Mouse (Mus musculus): ENCODE results near the gene Prss33.
"Not testable (repeated sequence)": the region's sequence is repeated elsewhere in the genome, so short reads cannot be mapped to it uniquely, and the experiment has no call there.

The Prss33 gene

DNA sequence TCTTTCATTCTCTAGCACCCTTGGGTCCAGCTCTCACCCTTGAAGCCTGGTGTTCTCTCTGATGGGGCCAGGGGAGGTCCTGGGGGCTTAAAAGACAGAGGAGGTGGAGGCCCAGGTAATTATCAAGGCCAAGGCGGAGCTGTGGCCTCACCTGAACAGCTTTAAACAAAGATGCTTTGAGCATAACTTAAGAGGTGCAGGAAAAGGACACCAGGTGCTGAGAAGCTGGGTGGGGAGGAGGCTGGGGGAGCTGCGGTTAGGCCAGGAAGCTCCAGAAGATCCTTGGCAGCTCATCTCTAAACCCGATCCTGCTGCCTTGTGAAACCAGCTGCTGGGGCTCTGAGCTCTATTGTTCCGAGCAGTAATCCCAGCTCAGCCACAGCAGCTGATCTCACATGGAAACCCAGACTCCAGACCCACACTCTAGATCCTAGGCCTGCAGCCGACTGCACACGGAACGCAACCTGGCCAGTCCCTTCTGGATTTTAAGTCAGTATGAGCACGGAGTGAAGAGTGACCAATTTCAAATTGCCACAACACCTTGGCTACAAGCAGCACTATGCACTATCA, at the start of gene Prss33:
Gene Prss33 (minus strand): TSS at position 51 of the 570 bp plus-strand sequence.
- DNase-seq (ENCODE audit: extremely low read depth, low read depth), result no peak

DNA sequence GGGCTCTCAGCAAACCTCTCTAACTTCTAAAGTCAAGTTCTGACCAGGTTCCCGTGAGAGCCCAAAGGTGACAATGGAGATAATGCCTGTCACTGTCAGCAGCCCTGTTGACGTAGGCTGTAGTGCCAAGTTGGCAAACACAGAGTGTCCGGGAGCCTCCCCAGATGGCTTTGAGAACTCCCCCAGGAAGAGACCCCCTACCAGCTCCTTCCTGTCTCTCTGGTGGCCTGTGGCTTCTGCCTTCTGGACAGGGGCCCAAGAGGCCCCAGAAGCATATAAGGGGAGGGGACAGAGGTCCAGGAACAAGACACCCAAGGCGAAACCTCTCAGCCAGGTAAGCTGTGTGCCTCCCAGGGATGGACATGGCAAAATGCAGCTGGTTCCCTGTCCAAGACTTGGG, 44.7 kb upstream of the Prss33 start, which contains the start of the genes Dcpp1 and Dcpp2:
Gene Dcpp1 (plus strand): TSS at position 301 of the 400 bp plus-strand sequence.
Gene Dcpp2 (plus strand): TSS at position 305 of the 400 bp plus-strand sequence.
- DNase-seq (ENCODE audit: extremely low read depth, low read depth), result not testable (repeated sequence)

DNA sequence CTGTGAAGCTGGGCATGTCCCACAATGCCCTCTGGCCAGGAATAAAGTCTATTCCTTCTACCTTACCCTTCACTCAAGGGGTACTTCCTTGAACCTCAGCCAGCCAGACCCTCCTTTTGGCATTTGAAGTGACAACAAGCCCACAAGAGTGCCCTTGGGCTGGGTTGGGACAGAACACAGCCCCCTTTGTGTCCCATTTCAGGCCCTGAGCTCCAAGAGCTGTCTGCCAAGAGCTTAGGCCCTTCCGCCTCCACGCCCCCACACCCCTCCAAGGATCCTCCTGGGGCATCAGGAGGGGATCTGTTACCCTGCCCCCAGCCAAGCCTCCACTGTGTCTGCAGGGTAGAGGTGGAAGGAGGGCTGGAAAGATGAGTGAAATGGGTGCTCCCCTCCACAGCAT, 41.3 kb upstream of the Prss33 start:
- DNase-seq (ENCODE audit: extremely low read depth, low read depth), result no peak

GRCm38 (mm10) chr17:23876741-23877140, 40.9 kb upstream of the Prss33 start:
- no peak for DNase-seq (ENCODE audit: extremely low read depth, low read depth)

GRCm38 (mm10) chr17:23873884-23874856, 38.3 kb upstream of the Prss33 start:
- peak; percentile 12 for DNase-seq (ENCODE audit: extremely low read depth, low read depth)

DNA sequence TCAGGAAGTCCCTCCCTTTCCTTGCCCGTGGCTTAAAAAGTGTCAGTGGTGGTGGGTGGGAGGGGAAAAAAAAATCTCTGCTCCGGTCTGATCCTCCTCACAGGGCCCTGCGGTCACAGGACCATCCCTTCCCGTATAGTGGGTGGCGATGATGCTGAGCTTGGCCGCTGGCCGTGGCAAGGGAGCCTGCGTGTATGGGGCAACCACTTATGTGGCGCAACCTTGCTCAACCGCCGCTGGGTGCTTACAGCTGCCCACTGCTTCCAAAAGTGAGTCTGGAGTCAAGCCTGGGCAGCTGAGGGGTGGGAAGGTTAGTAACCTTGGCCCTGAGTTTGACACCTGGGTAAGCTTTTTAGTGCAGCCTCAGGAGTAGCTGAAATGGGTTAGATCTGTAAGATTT, 32.7 kb upstream of the Prss33 start:
- DNase-seq (ENCODE audit: extremely low read depth, low read depth), result no peak

GRCm38 (mm10) chr17:23867756-23868155, 31.9 kb upstream of the Prss33 start, which contains the start of gene Prss21:
Prss21 (plus strand) TSS chr17:23868056.
- no peak for DNase-seq (ENCODE audit: extremely low read depth, low read depth)

GRCm38 (mm10) chr17:23862926-23863325, 27.1 kb upstream of the Prss33 start:
- DNase-seq (ENCODE audit: extremely low read depth, low read depth), result no peak

- DNase-seq (ENCODE audit: extremely low read depth, low read depth), result no peak
Observed at GRCm38 (mm10) chr17:23857913-23858312, 22.1 kb upstream of the Prss33 start.

DNA sequence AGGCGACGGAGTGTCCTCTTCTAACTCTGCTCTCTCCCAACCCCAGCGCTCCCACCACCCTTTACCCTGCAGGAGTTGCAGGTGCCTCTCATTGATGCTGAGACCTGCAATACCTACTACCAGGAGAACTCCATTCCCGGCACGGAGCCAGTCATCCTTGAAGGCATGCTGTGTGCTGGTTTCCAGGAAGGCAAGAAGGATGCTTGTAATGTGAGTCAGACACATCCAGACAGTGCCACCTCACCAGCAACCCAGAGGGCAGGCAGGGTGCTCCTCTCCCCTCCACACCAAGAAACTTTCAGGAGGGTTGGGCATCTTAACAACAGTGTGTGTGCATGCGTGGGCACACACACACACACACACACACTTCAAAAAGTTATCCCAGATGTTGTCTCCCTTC, 21.3 kb upstream of the Prss33 start:
- no peak for DNase-seq (ENCODE audit: extremely low read depth, low read depth)

- DNase-seq (ENCODE audit: extremely low read depth, low read depth), result no peak
Observed at GRCm38 (mm10) chr17:23854229-23854765, 18.4 kb upstream of the Prss33 start.

- peak; percentile 12 for DNase-seq (ENCODE audit: extremely low read depth, low read depth)
Observed at GRCm38 (mm10) chr17:23853292-23853691, 17.4 kb upstream of the Prss33 start.

GRCm38 (mm10) chr17:23850853-23851749, 15.2 kb upstream of the Prss33 start:
- peak; percentile 70 for DNase-seq (ENCODE audit: extremely low read depth, low read depth)

- no peak for DNase-seq (ENCODE audit: extremely low read depth, low read depth)
Observed at GRCm38 (mm10) chr17:23850028-23850427, 14.2 kb upstream of the Prss33 start.

- peak; percentile 61 for DNase-seq (ENCODE audit: extremely low read depth, low read depth)
Observed at GRCm38 (mm10) chr17:23843812-23844273, 8.0 kb upstream of the Prss33 start, which contains the start of the genes Prss32 and Prss41. Prss32 (plus strand) TSS chr17:23843855. Prss41 (minus strand) TSS chr17:23844172.

- peak; percentile 46 for DNase-seq (ENCODE audit: extremely low read depth, low read depth)
Observed at GRCm38 (mm10) chr17:23843141-23843811, 7.4 kb upstream of the Prss33 start.

DNA sequence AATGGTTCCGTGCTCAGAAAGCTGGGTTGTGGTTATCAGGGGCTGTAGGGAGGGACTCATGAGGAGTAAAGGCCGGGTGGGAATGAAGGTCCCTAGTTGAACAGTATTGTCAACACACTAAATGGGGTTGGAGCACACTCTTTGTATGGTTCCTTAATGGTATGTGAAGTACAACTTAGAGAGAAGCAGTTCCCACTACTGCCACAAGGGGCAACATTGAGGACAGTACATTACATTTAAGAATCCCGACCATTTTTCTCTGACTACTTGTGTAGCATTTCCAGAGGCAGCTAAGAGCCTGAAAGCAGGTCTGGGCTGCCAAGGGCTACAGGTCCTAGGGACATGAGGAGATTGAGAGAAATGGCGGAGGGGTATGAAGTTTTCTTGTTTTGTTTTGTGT, 5.3 kb upstream of the Prss33 start:
- DNase-seq (ENCODE audit: extremely low read depth, low read depth), result peak; percentile 71

- no peak for DNase-seq (ENCODE audit: extremely low read depth, low read depth)
Observed at GRCm38 (mm10) chr17:23831201-23831600, 4.7 kb downstream of the Prss33 start.

DNA sequence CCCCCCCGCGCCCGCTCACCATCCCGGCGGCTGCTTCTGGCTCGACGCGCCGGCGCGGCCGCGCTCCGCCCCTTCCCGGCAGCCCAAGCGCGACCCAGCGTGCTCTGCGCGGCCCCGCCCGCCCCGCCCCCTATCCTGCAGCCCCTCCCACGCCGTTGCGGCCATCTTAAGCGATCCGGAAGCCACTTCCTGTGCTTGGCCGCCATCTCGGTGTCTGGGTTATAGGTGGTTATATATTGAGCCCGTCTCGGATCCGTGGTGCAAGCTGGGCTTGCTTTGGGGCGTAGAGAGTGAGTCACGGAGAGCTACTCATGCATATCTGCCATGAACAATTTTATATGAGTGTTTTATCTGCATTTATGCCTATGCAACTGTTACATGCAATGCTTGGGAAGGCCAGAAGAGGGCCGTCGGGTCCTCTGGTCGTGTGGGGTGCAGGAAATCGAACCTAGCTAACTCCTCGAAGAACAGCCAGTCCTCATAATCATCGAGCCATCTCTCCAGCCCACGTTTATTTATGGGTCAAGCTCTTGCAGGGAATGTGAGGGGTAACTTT, 6.7 kb downstream of the Prss33 start, which contains the start of gene Elob:
Gene Elob (minus strand): TSS at position 73 of the 556 bp plus-strand sequence.
- DNase-seq (ENCODE audit: extremely low read depth, low read depth), result peak; percentile 76
